Mouse (Mus musculus) hindbrain, embryonic 11.5 days (tissue): ENCODE results near the gene Sncg. TPM values are rescaled to one million over a fixed set of nuclear protein-coding genes. Genes with fewer than 3 reads are reported as not detected.

ENCODE experiments used
- ATAC-seq: fragments of 200-750 bp; cut with Nextera tagmentation; 2 replicates; pipeline ENCODE4 v1.8.0; 2017; ENCODE audit warnings: mild to moderate bottlenecking, moderate TSS enrichment, moderate library complexity; ENCODE audit not compliant: low FRiP score
- DNase-seq: peaks from one replicate; pipeline ENCODE4 v3.0.0-alpha.2; 2015; ENCODE audit warnings: low spot score
- H3K27ac ChIP-seq: fragments of 300-500 bp; sonication (generic); 2 replicates; pipeline ENCODE4 v1.5.1; 2014; ENCODE audit warnings: mild to moderate bottlenecking, low read depth, low read length
- H3K27me3 ChIP-seq: fragments of 300-500 bp; sonication (generic); 2 replicates; pipeline ENCODE4 v1.6.1; 2014; ENCODE audit warnings: mild to moderate bottlenecking, low read length, moderate library complexity, mixed read lengths; ENCODE audit not compliant: control insufficient read depth, insufficient read depth
- H3K36me3 ChIP-seq: fragments of 300-500 bp; sonication (generic); 2 replicates; pipeline ENCODE4 v1.6.1; 2014; ENCODE audit warnings: mild to moderate bottlenecking, low read length, moderate library complexity, mixed read lengths; ENCODE audit not compliant: control insufficient read depth, insufficient read depth
- H3K4me1 ChIP-seq: fragments of 300-500 bp; sonication (generic); replicated peaks from 2 replicates; pipeline ENCODE4 v1.6.1; 2014; ENCODE audit warnings: low read length, mixed read lengths; ENCODE audit not compliant: control insufficient read depth, insufficient read depth
- H3K4me2 ChIP-seq: fragments of 300-500 bp; sonication (generic); replicated peaks from 2 replicates; pipeline ENCODE4 v1.6.1; 2014; ENCODE audit warnings: mild to moderate bottlenecking, low read depth, low read length
- H3K4me3 ChIP-seq: fragments of 300-500 bp; sonication (generic); 2 replicates; pipeline ENCODE4 v1.5.1; 2014; ENCODE audit warnings: low read depth, low read length
- H3K9ac ChIP-seq: fragments of 300-500 bp; sonication (generic); 2 replicates; pipeline ENCODE4 v1.6.1; 2014; ENCODE audit warnings: low read depth, low read length
- H3K9me3 ChIP-seq: fragments of 300-500 bp; sonication (generic); 2 replicates; pipeline ENCODE4 v1.6.1; 2016; ENCODE audit warnings: low read length; ENCODE audit not compliant: control insufficient read depth
- WGBS: fragments of 180-500 bp; shearing (Covaris S2); extraction: QIAGEN DNeasy Blood & Tissue Kit; methylation state at CpG from one replicate; pipeline ENCODE4 v1.1.7; 2014; 5-methylcytosine and 5-hydroxymethylcytosine counted together
- polyA plus RNA-seq: library from polyadenylated mRNA; unstranded; fragments of >200 nt; fragmentation: Nextera tagmentation; extraction: Ambion mirVana; gene quantifications from 2 replicates; pipeline ENCODE4 v1.2.1, GENCODE M21; 2014

The Sncg gene
- polyA plus RNA-seq, 1 experiment from 2014 or later = 123 TPM

- H3K4me1 ChIP-seq = 0 out of 2 replicates have a peak, but pooled peaks cover 3% of the 10 kb centered on the region
- no peaks in the 10 kb centered on the region for H3K27me3 ChIP-seq
- H3K4me3 ChIP-seq = 0 out of 2 replicates have a peak overlapping the region, but pooled peaks have one; percentile 4
- WGBS = 86% methylated on average over 5 of the region's 5 CpGs
- H3K4me2 ChIP-seq = no peak overlapping the region
- no peaks in the 10 kb centered on the region for H3K36me3 ChIP-seq
- DNase-seq = no peak
- no peak for ATAC-seq
- no peaks in the 10 kb centered on the region for H3K9me3 ChIP-seq
- H3K9ac ChIP-seq = no peak overlapping the region
- H3K27ac ChIP-seq = no peak overlapping the region
These were observed 1.4 kb upstream of the Sncg start for GRCm38 (mm10) chr14:34375941-34376340.

GRCm38 (mm10) chr14:34375415-34375904 lies 871 bp upstream of the Sncg start, which contains the start of gene Mmrn2:
Mmrn2 (plus strand) TSS chr14:34375465.
- ATAC-seq (no peak), DNase-seq (no peak)
- no peak within 1 kb of the TSS for H3K9ac ChIP-seq
- H3K4me3 ChIP-seq = peak within 1 kb of the TSS; percentile 4; the same call in 1 of the 2 replicates
- H3K27ac ChIP-seq = peak within 1 kb of the TSS; percentile 45; the same call in 1 of the 2 replicates
- WGBS = 80% methylated on average over 13 of the region's 13 CpGs
- H3K27me3 ChIP-seq = no peaks in the 10 kb centered on the region
- H3K4me1 ChIP-seq = 0 out of 2 replicates have a peak, but pooled peaks cover 3% of the 10 kb centered on the region
- no peaks in the 10 kb centered on the region for H3K9me3 ChIP-seq
- no peaks in the 10 kb centered on the region for H3K36me3 ChIP-seq
- H3K4me2 ChIP-seq = no peak within 1 kb of the TSS

- WGBS = 79% methylated on average over 6 of the region's 6 CpGs
- Histone ChIP-seq H3K27ac (no peak overlapping the region), H3K9ac (no peak overlapping the region), H3K4me3 (peak overlapping the region; percentile 1; the same call in 1 of the 2 replicates), H3K4me2 (peak overlapping the region; percentile 21; the same call in 1 of the 2 replicates), H3K36me3 (no peaks in the 10 kb centered on the region), H3K9me3 (no peaks in the 10 kb centered on the region), H3K27me3 (no peaks in the 10 kb centered on the region), H3K4me1 (0 out of 2 replicates have a peak, but pooled peaks cover 3% of the 10 kb centered on the region)
- DNase-seq (no peak), ATAC-seq (no peak)
These were observed 1.0 kb downstream of the Sncg start for GRCm38 (mm10) chr14:34373581-34373980.

- Histone ChIP-seq H3K27me3 (no peaks in the 10 kb centered on the region), H3K9me3 (no peaks in the 10 kb centered on the region), H3K4me3 (no peak overlapping the region), H3K4me1 (no peaks in the 10 kb centered on the region), H3K9ac (no peak overlapping the region), H3K36me3 (no peaks in the 10 kb centered on the region), H3K4me2 (no peak overlapping the region; the same call in 1 of the 2 replicates), H3K27ac (no peak overlapping the region)
- DNase-seq (peak; percentile 52), ATAC-seq (no peak)
- WGBS = 80% methylated on average over 6 of the region's 6 CpGs
These were observed 1.9 kb downstream of the Sncg start for GRCm38 (mm10) chr14:34372646-34373045.

- Histone ChIP-seq H3K4me1 (no peaks in the 10 kb centered on the region), H3K9me3 (no peaks in the 10 kb centered on the region), H3K4me2 (no peak overlapping the region), H3K9ac (no peak overlapping the region), H3K27me3 (no peaks in the 10 kb centered on the region), H3K36me3 (no peaks in the 10 kb centered on the region), H3K4me3 (no peak overlapping the region), H3K27ac (no peak overlapping the region)
- 88% methylated on average over 2 of the region's 2 CpGs for WGBS
- ATAC-seq (no peak), DNase-seq (no peak)
These were observed 2.8 kb downstream of the Sncg start for GRCm38 (mm10) chr14:34371763-34372162.

GRCm38 (mm10) chr14:34370921-34371320 lies 3.7 kb downstream of the Sncg start:
- ATAC-seq (no peak), DNase-seq (no peak)
- H3K36me3 ChIP-seq = no peaks in the 10 kb centered on the region
- no peak overlapping the region for H3K27ac ChIP-seq
- no peaks in the 10 kb centered on the region for H3K9me3 ChIP-seq
- no peaks in the 10 kb centered on the region for H3K4me1 ChIP-seq
- H3K4me2 ChIP-seq = no peak overlapping the region
- WGBS = 91% methylated on average over 3 of the region's 3 CpGs
- no peaks in the 10 kb centered on the region for H3K27me3 ChIP-seq
- H3K4me3 ChIP-seq = no peak overlapping the region
- no peak overlapping the region for H3K9ac ChIP-seq

GRCm38 (mm10) chr14:34370203-34370602 lies 4.4 kb downstream of the Sncg start:
- Histone ChIP-seq H3K9ac (no peak overlapping the region), H3K4me3 (no peak overlapping the region), H3K27me3 (no peaks in the 10 kb centered on the region), H3K36me3 (no peaks in the 10 kb centered on the region), H3K4me1 (no peaks in the 10 kb centered on the region), H3K27ac (no peak overlapping the region), H3K9me3 (no peaks in the 10 kb centered on the region), H3K4me2 (no peak overlapping the region)
- no peak for DNase-seq
- 64% methylated on average over 3 of the region's 3 CpGs for WGBS
- ATAC-seq = no peak

GRCm38 (mm10) chr14:34365147-34365507 lies 9.5 kb downstream of the Sncg start:
- DNase-seq (no peak), ATAC-seq (no peak)
- no peak overlapping the region for H3K27ac ChIP-seq
- no peaks in the 10 kb centered on the region for H3K36me3 ChIP-seq
- WGBS = 96% methylated on average over 2 of the region's 2 CpGs
- H3K4me2 ChIP-seq = no peak overlapping the region
- no peak overlapping the region for H3K9ac ChIP-seq
- no peaks in the 10 kb centered on the region; the same call in 1 of the 2 replicates for H3K27me3 ChIP-seq
- no peaks in the 10 kb centered on the region for H3K9me3 ChIP-seq
- H3K4me3 ChIP-seq = no peak overlapping the region
- H3K4me1 ChIP-seq = no peaks in the 10 kb centered on the region
